Mouse (Mus musculus) kidney, adult 2 months (tissue): Measurements from ENCODE around the gene Rsad2. TPM values are rescaled to one million over a fixed set of nuclear protein-coding genes. Genes with fewer than 3 reads are reported as not detected.

Source experiments
- DNase-seq: peaks from one replicate; pipeline ENCODE4 v3.0.0; 2021
- H3K27ac ChIP-seq: fragments of 200-500 bp; 2 replicates; pipeline ENCODE4 v1.5.1; 2012; ENCODE audit warnings: low read depth, low read length, control low read depth, inconsistent platforms; ENCODE audit not compliant: insufficient read depth
- H3K27me3 ChIP-seq: fragments of 200-500 bp; replicated peaks from 2 replicates; pipeline ENCODE4 v1.6.1; 2012; ENCODE audit warnings: mild to moderate bottlenecking, moderate library complexity, low read length, inconsistent platforms; ENCODE audit not compliant: control insufficient read depth, insufficient read depth
- H3K36me3 ChIP-seq: fragments of 200-500 bp; 2 replicates; pipeline ENCODE4 v1.6.1; 2012; ENCODE audit warnings: mild to moderate bottlenecking, moderate library complexity, low read length, inconsistent platforms; ENCODE audit not compliant: control insufficient read depth, insufficient read depth
- H3K4me1 ChIP-seq: fragments of 200-500 bp; 2 replicates; pipeline ENCODE4 v1.6.1; 2011; ENCODE audit warnings: low read length; ENCODE audit not compliant: control insufficient read depth, insufficient read depth
- H3K4me3 ChIP-seq: fragments of 200-500 bp; 2 replicates; pipeline ENCODE4 v1.5.1; 2011; ENCODE audit warnings: mild to moderate bottlenecking, low read depth, low read length, control low read depth; ENCODE audit not compliant: insufficient read depth
- CTCF ChIP-seq: fragments of 200-500 bp; conservative IDR thresholded peaks from 2 replicates; pipeline ENCODE4 v1.5.1; 2011; ENCODE audit warnings: low read depth, mild to moderate bottlenecking, control low read depth, low read length, moderate library complexity, mixed read lengths; ENCODE audit not compliant: insufficient read depth, insufficient read length
- POLR2A ChIP-seq: fragments of 200-500 bp; IDR thresholded peaks from one replicate; pipeline ENCODE4 v1.6.1; 2011; ENCODE audit warnings: low read depth, low read length, control low read depth
- WGBS: fragments of 180-500 bp; shearing (Covaris S2); methylation state at CpG from one replicate; pipeline ENCODE4 v1.1.7; 2018; 5-methylcytosine and 5-hydroxymethylcytosine counted together
- polyA plus RNA-seq: library from polyadenylated mRNA; depleted of rRNA; stranded (reverse); fragments of >200 nt; gene quantifications from 2 replicates; pipeline ENCODE4 v1.2.3, GENCODE M21; 2012; rRNA removed

Rsad2 gene
- polyA plus RNA-seq, 1 experiment = 19.8 TPM

DNA sequence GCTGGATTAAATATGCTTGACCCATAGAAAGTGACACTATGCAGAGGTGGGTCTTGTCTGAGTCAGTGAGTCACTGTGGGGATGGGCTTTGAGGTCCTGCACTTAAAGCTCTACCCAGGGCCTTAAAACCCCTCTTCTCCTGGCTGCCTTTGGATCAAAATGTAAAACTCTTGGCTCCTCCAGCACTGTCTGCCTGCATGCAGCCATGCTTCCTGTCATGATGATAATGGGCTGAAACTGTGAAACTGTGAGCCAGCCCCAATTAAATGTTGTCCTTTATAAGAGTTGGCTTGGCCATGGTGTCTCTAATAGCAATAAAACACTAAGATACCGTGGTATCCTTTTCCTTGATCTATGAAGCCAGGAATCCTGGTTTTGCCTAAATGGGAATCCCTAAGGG lies 55.0 kb downstream of the Rsad2 start:
- peaks cover 9% of the 10 kb centered on the region; the same call in 1 of the 2 replicates for H3K4me1 ChIP-seq
- WGBS = 62% methylated on average over 1 of the region's 1 CpGs
- no peak overlapping the region for H3K4me3 ChIP-seq
- no peak for DNase-seq
- TF ChIP-seq POLR2A = no peak
- TF ChIP-seq CTCF = no peak
- H3K27ac ChIP-seq = peak overlapping the region; percentile 72; the same call in 1 of the 2 replicates
- no peaks in the 10 kb centered on the region for H3K36me3 ChIP-seq
- H3K27me3 ChIP-seq = no peaks in the 10 kb centered on the region

DNA sequence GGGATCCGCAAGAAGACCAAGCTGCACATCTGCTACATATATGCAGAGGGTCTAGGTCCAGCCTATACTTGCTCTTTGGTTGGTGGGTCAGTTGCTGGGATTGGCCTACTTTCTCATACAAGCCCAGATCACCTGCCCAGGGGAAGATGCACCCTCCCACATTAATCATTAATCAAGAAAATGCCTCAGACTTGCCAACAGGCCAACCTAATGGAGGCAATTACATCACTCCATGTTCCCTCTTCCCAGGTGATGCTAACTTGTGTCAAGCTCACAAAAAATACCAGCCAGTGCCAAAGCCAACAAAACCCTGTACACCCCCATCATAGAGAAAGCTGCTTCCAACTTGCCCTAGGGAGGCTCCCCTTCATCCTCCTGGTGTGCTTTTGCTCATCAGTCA lies 55.5 kb downstream of the Rsad2 start:
- Histone ChIP-seq H3K4me1 (peaks cover 9% of the 10 kb centered on the region; the same call in 1 of the 2 replicates), H3K27ac (no peak overlapping the region), H3K4me3 (no peak overlapping the region), H3K36me3 (no peaks in the 10 kb centered on the region), H3K27me3 (no peaks in the 10 kb centered on the region)
- peak; percentile 51 for DNase-seq
- 89% methylated on average over 1 of the region's 1 CpGs for WGBS
- no peak for TF ChIP-seq CTCF
- no peak for TF ChIP-seq POLR2A

DNA sequence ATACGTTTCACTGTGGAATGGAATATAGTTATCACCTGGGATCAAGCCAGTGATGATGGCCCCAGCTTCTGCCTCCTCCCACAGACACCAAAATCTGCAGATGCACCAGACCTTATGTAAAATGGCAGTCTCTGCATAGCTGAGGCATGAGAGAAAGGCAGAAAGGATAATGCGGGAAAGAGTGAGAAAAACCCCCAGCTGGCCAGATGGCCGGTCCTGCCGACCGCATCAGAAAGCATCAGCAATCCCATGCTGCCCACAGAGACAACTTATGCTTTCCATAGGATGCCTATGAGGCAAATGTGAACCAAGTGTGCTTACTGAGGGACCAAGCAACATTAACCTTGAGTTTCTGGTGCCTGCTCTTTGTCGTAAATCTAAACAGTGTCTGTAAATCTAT lies 56.9 kb downstream of the Rsad2 start:
- peaks cover 5% of the 10 kb centered on the region; the same call in 1 of the 2 replicates for H3K4me1 ChIP-seq
- H3K27ac ChIP-seq = no peak overlapping the region
- 75% methylated on average over 6 of the region's 6 CpGs for WGBS
- H3K4me3 ChIP-seq = no peak overlapping the region
- no peak for DNase-seq
- H3K27me3 ChIP-seq = no peaks in the 10 kb centered on the region
- no peaks in the 10 kb centered on the region for H3K36me3 ChIP-seq
- TF ChIP-seq POLR2A = no peak
- no peak for TF ChIP-seq CTCF

DNA sequence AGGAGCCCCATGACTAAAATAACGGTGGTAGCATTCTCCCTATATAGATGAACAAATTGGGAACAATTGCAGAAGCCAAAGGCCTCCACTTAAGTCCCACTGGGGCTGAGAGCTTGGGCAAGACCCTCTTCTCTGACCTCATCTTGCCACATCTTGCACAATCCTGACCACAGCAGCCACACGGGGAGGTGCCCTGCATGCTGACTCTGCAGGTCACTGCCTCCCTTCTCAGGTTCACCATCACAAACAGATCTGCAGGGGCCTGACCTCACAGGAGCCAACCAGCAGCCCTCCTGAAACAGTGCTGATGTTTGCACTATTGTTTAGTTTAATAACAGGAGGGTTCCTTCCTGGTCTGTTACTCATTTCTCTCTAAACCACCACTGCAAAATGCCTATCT lies 57.7 kb downstream of the Rsad2 start:
- WGBS = 50% methylated on average over 2 of the region's 2 CpGs
- peak; percentile 32 for DNase-seq
- no peaks in the 10 kb centered on the region for H3K27me3 ChIP-seq
- no peak for TF ChIP-seq POLR2A
- TF ChIP-seq CTCF = no peak
- H3K27ac ChIP-seq = no peak overlapping the region
- H3K4me3 ChIP-seq = no peak overlapping the region
- H3K36me3 ChIP-seq = no peaks in the 10 kb centered on the region
- H3K4me1 ChIP-seq = peaks cover 5% of the 10 kb centered on the region; the same call in 1 of the 2 replicates

DNA sequence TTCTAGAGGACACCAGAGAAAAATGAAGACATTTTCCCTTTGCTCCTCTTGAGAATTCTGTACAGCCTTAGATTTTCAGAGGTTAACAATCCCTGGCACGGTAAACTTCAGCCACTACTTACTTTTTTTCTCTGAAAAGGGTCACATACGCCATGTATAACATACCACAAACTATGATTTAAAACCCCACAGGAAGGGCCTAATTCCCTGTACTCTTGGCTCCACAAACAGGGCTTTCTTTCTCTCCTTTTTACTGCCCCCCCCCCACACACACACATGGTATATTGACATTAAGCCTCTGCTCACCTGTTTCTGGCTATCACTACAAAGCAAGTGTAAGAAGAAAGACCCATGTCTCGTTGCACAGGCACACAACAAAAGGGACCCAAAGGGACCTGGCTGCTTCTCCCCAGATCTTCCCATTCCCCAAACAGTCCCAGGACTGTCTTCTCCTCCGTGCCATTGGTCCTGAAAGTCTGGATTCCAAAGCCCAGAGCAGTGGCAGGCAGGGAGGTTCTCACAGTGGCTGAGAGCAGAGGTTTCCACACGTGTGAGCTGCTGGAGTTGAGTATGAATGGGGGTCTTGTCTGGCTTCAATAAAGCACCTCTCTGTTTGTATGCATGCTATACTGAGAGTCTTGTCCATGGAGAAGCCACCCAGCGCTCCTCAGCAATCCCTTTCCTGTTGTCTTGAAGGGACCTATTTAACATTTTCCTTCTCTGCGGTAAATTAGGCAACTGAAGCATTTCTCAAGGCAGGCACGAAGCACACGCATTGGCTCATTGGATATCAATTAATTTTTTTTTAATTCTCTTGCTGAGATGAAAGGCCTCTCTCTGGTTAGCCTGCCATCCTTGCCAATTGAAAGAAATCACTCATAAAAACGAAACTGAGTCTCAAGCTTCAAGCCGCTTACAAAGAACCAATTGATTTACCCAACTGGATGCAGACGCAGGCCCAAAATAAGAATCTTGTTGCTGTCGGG lies 61.5 kb downstream of the Rsad2 start:
- WGBS = 78% methylated on average over 13 of the region's 13 CpGs
- no peak overlapping the region for H3K27ac ChIP-seq
- no peak overlapping the region for H3K4me3 ChIP-seq
- H3K4me1 ChIP-seq = peaks cover 5% of the 10 kb centered on the region; the same call in 1 of the 2 replicates
- H3K36me3 ChIP-seq = no peaks in the 10 kb centered on the region
- H3K27me3 ChIP-seq = no peaks in the 10 kb centered on the region
- TF ChIP-seq CTCF = no peak
- DNase-seq = no peak

DNA sequence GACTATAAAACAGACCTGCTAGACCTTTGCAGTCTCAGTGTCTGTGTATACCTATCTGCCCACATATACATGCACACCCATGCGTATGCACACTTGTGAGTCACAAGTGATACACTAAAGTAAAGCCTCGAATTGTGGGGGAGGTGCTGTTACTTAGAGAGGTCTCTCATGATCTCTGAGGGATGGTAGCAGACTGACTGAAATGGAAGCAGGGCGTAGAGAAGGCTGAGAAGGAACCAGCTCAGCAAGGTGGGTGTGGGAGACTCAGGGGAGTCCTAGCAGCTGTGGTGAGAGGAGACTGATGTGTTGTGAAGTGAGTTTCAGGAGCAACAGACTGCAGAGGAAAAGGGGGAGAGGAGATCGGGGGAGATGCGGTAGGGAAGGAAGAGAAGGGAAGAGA lies 63.0 kb downstream of the Rsad2 start:
- no peak for DNase-seq
- Histone ChIP-seq H3K27me3 (no peaks in the 10 kb centered on the region), H3K4me1 (no peaks in the 10 kb centered on the region), H3K36me3 (no peaks in the 10 kb centered on the region), H3K4me3 (no peak overlapping the region), H3K27ac (no peak overlapping the region)
- WGBS = 79% methylated on average over 5 of the region's 5 CpGs
- TF ChIP-seq POLR2A (no peak), CTCF (no peak)

Other genes with a start within 250 kb of the Rsad2 start
- gene Rnf144a, start 41.2 kb downstream of the Rsad2 start, polyA plus RNA-seq = 12.6 and 12.7 TPM in 2 replicates
- 13.9 and 15.0 TPM in 2 replicates for gene Cmpk2, start 12.8 kb upstream of the Rsad2 start, polyA plus RNA-seq